Mouse (Mus musculus) ES-E14 (cell line): ENCODE measurements at regions not wholly inside any gene's neighbourhood (a gene's known extent, or its start where the extent isn't known, plus 50 kb on each side); places are given as distances from the start of the nearest gene placed in this dataset.

Experiments used
- CHD2 ChIP-seq: IDR thresholded peaks from 2 replicates; pipeline ENCODE4 v1.6.1; 2014; ENCODE audit warnings: mild to moderate bottlenecking, low read depth, low read length, inconsistent platforms
- HCFC1 ChIP-seq: IDR thresholded peaks from 2 replicates; pipeline ENCODE4 v1.6.1; 2012; ENCODE audit warnings: low read length, inconsistent platforms, borderline replicate concordance; ENCODE audit not compliant: insufficient read depth
- MAFK ChIP-seq: IDR thresholded peaks from 2 replicates; pipeline ENCODE4 v1.6.1; 2014; ENCODE audit warnings: mild to moderate bottlenecking, low read depth, low read length, inconsistent platforms; ENCODE audit not compliant: insufficient read depth
- ZNF384 ChIP-seq: IDR thresholded peaks from 2 replicates; pipeline ENCODE4 v1.6.1; 2012; ENCODE audit warnings: low read depth, low read length, inconsistent platforms

GRCm38 (mm10) chr3:34734966-34735365, 84.8 kb downstream of the Sox2 start:
- no peak for TF ChIP-seq ZNF384
- TF ChIP-seq MAFK = peak; percentile 84; the same call in 1 of the 2 replicates
- TF ChIP-seq HCFC1 = no peak
- no peak for TF ChIP-seq CHD2
